Mouse (Mus musculus) liver, embryonic 16.5 days (tissue): ENCODE results near the gene Gpkow. TPM values are rescaled to one million over a fixed set of nuclear protein-coding genes. Genes with fewer than 3 reads are reported as not detected.

Experiments
- ATAC-seq: fragments of 200-750 bp; cut with Nextera tagmentation; 2 replicates; pipeline ENCODE4 v1.8.0; 2017; ENCODE audit warnings: low read depth, mild to moderate bottlenecking, moderate number of reproducible peaks, moderate library complexity
- H3K27ac ChIP-seq: fragments of 300-500 bp; sonication (generic); 2 replicates; pipeline ENCODE4 v1.5.1; 2014; ENCODE audit warnings: mild to moderate bottlenecking, low read length
- H3K27me3 ChIP-seq: fragments of 300-500 bp; sonication (generic); 2 replicates; pipeline ENCODE4 v1.6.1; 2014; ENCODE audit warnings: low read depth, low read length, mixed read lengths; ENCODE audit not compliant: control insufficient read depth, insufficient read depth
- H3K36me3 ChIP-seq: fragments of 300-500 bp; sonication (generic); 2 replicates; pipeline ENCODE4 v1.6.1; 2014; ENCODE audit warnings: mild to moderate bottlenecking; ENCODE audit not compliant: control insufficient read depth, insufficient read depth
- H3K4me1 ChIP-seq: fragments of 300-500 bp; sonication (generic); 2 replicates; pipeline ENCODE4 v1.6.1; 2014; ENCODE audit warnings: low read depth, low read length, mixed read lengths; ENCODE audit not compliant: control insufficient read depth
- H3K4me2 ChIP-seq: fragments of 300-500 bp; sonication (generic); 2 replicates; pipeline ENCODE4 v1.6.1; 2014; ENCODE audit warnings: low read depth, low read length, mixed read lengths
- H3K4me3 ChIP-seq: fragments of 300-500 bp; sonication (generic); 2 replicates; pipeline ENCODE4 v1.5.1; 2014; ENCODE audit warnings: low read depth, mild to moderate bottlenecking, low read length
- H3K9ac ChIP-seq: fragments of 300-500 bp; sonication (generic); 2 replicates; pipeline ENCODE4 v1.6.1; 2014; ENCODE audit warnings: low read depth, low read length
- H3K9me3 ChIP-seq: fragments of 300-500 bp; sonication (generic); replicated peaks from 2 replicates; pipeline ENCODE4 v1.6.1; 2016; ENCODE audit warnings: low read length; ENCODE audit not compliant: control insufficient read depth
- WGBS: fragments of 180-500 bp; shearing (Covaris S2); extraction: QIAGEN DNeasy Blood & Tissue Kit; methylation state at CpG from one replicate; pipeline ENCODE4 v1.1.7; 2014; ENCODE audit not compliant: insufficient replicate concordance; 5-methylcytosine and 5-hydroxymethylcytosine counted together
- polyA plus RNA-seq: library from polyadenylated mRNA; unstranded; fragments of >200 nt; fragmentation: Nextera tagmentation; extraction: Ambion mirVana; gene quantifications from 2 replicates; pipeline ENCODE4 v1.2.1, GENCODE M21; 2015

Gpkow gene
- polyA plus RNA-seq, 1 experiment from 2014 or later: 14.0 TPM

- 37% methylated on average over 4 of the region's 4 CpGs for WGBS
- Histone ChIP-seq H3K36me3 (peaks cover 5% of the 10 kb centered on the region; the same call in 1 of the 2 replicates), H3K27me3 (no peaks in the 10 kb centered on the region), H3K9me3 (no peaks in the 10 kb centered on the region), H3K4me2 (peak overlapping the region; percentile 65), H3K9ac (no peak overlapping the region), H3K27ac (no peak overlapping the region), H3K4me3 (peak overlapping the region; percentile 52), H3K4me1 (no peaks in the 10 kb centered on the region; the same call in 1 of the 2 replicates)
- no peak for ATAC-seq
Measured at GRCm38 (mm10) chrX:7728922-7729265, 32.0 kb downstream of the Gpkow start.

DNA sequence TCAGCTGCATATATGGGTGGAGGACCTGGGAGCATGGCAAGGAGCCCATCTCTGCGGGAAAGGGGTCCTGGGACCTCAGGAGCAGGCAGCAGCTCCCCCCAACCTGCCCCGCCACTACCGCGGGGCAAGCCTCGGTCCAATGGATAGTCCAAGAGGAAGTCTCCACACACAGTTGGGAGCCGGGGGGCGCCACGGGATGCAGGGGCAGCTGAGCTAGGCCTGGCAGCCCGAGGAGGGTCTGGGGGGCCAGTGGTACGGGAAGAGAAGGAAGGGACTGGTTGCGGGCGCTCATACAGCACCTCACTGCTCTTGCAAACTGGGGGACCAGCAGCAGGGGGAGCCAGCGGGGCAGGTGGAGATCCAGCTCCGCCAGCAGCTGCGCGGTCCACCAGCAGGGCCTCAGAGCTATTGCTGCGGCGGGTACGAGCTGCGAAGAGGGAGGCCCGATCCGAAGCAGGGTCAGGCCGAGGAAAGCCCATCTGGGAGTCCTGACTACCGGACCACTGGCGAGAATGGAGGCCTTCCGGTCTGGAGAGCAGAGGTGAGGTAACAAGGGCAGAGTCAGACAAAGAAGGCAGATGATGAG, 36.7 kb downstream of the Gpkow start:
- 29% methylated on average over 26 of the region's 26 CpGs for WGBS
- Histone ChIP-seq H3K4me1 (no peaks in the 10 kb centered on the region; the same call in 1 of the 2 replicates), H3K9me3 (no peaks in the 10 kb centered on the region), H3K27ac (no peak overlapping the region), H3K9ac (peak overlapping the region; percentile 39; the same call in 1 of the 2 replicates), H3K4me3 (no peak overlapping the region), H3K27me3 (no peaks in the 10 kb centered on the region), H3K4me2 (peak overlapping the region; percentile 32; the same call in 1 of the 2 replicates), H3K36me3 (no peaks in the 10 kb centered on the region)
- peak; percentile 48; the same call in 1 of the 2 replicates for ATAC-seq

DNA sequence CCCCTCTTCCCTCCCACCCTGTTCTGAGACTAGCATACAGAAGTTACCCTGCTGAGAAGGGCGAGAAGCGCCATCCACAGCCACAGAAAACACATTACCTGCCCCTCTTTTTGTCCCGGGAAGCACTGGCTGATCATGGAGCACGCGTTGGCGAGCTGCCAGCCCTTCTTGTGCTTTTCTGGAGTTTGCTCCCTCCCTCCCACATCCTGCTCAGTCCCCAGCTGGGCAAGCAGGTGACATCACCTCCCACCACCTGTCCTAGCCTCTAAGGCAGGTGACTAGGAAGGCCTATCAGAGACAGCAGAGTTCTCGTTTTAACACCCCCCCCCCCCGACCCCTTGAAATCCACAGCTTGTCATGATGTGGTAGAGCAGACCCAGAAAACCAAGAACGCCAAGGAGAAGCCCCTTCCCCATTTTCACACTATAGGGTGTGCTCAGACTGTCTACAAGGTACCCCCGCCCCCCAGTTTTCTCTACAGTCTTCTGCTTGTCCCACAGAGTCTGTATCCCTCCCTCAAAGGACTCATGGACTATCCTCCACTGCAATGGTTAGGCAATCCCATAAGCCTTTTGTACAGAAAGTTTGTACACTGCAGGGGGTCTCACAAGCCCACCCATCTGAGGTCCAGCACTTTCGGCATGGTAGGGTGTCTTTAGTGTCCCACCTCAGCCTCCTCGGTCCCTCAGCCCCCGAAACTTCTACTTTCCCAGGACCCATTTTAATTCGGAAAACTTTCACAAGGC, 42.6 kb downstream of the Gpkow start:
- ATAC-seq: peak; percentile 78

GRCm38 (mm10) chrX:7740082-7740819, 43.3 kb downstream of the Gpkow start:
- 57% methylated on average over 10 of the region's 10 CpGs for WGBS
- Histone ChIP-seq H3K4me2 (no peak overlapping the region), H3K4me1 (no peaks in the 10 kb centered on the region; the same call in 1 of the 2 replicates), H3K27me3 (no peaks in the 10 kb centered on the region), H3K27ac (no peak overlapping the region), H3K9ac (no peak overlapping the region), H3K36me3 (no peaks in the 10 kb centered on the region), H3K9me3 (no peaks in the 10 kb centered on the region), H3K4me3 (no peak overlapping the region)
- peak; percentile 58 for ATAC-seq

More for the DNA sequence above, 42.6 kb downstream of the Gpkow start:
- WGBS: 52% methylated on average over 14 of the region's 14 CpGs
- H3K9ac ChIP-seq: no peak overlapping the region
- no peaks in the 10 kb centered on the region for H3K36me3 ChIP-seq
- no peak overlapping the region for H3K4me2 ChIP-seq
- H3K27me3 ChIP-seq: no peaks in the 10 kb centered on the region
- no peaks in the 10 kb centered on the region; the same call in 1 of the 2 replicates for H3K4me1 ChIP-seq
- no peaks in the 10 kb centered on the region for H3K9me3 ChIP-seq
- H3K4me3 ChIP-seq: no peak overlapping the region
- H3K27ac ChIP-seq: no peak overlapping the region

DNA sequence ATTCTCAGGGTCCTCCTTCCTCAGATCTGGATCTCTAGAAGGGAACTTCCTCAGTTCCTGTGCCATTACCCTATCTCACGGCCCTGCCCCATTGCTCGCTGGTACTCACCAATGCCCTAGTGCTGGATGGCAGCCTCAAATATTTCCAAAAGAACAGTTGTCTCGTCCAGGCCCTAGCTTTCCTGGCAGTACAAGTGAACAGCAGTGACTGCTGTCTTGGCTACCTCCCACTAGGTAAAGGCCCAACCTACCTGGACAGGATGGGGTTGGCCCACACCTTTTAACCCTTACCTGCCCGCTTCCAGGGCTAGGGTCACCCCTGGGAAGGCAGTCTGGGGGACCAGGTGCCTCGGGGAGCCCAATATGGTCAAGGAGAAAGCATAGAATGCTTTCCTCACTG, 44.2 kb downstream of the Gpkow start:
- Histone ChIP-seq H3K27ac (no peak overlapping the region), H3K4me2 (no peak overlapping the region), H3K4me1 (no peaks in the 10 kb centered on the region; the same call in 1 of the 2 replicates), H3K36me3 (no peaks in the 10 kb centered on the region), H3K27me3 (no peaks in the 10 kb centered on the region), H3K9ac (no peak overlapping the region), H3K9me3 (no peaks in the 10 kb centered on the region), H3K4me3 (peak overlapping the region; percentile 8; the same call in 1 of the 2 replicates)
- 44% methylated on average over 5 of the region's 5 CpGs for whole genome bisulfite sequencing
- no peak for ATAC-seq

DNA sequence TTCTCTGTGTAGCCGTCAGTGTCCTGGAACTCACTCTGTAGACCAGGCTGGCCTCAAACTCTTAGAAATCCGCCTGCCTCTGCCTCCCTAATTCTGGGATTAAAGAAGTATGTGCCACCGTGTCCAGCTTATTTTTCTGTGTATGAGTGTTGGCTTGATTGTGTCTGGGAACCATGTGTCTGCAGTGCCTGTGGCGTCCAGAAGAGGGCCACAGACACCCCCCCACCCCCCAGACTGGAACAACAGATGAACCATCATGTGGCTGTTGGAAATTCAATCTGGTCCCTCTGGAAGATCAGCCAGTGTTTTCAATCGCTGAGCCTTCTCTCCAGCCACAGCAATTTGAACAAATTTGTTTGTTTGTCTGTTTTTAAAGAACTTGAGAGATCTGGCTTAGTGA, 46.5 kb downstream of the Gpkow start:
- WGBS: 47% methylated on average over 5 of the region's 5 CpGs
- Histone ChIP-seq H3K4me3 (no peak overlapping the region), H3K4me1 (no peaks in the 10 kb centered on the region; the same call in 1 of the 2 replicates), H3K4me2 (no peak overlapping the region), H3K36me3 (no peaks in the 10 kb centered on the region), H3K9ac (no peak overlapping the region), H3K9me3 (no peaks in the 10 kb centered on the region), H3K27me3 (no peaks in the 10 kb centered on the region), H3K27ac (no peak overlapping the region)
- no peak for ATAC-seq

DNA sequence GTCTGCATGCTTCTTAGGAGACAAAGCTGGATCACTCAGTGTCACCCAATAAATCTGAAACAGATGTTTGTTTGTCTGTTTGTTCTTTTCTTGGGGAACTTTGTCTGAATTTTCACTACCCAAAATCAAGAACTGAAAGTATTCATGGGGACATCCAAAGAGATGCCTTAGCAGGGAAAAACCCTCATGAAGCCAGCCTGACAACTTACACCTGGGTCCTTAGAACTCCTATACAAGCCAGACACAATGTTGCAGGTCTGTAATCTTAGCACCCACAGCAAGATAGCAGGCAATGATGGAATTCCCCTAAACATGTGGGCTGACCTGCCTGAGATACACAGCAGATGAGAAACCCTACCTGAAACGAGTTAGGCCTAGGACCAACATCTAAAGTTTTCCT, 48.0 kb downstream of the Gpkow start:
- WGBS: 31% methylated on average over 1 of the region's 1 CpGs
- no peak for ATAC-seq
- Histone ChIP-seq H3K36me3 (no peaks in the 10 kb centered on the region), H3K4me1 (no peaks in the 10 kb centered on the region; the same call in 1 of the 2 replicates), H3K9me3 (no peaks in the 10 kb centered on the region), H3K9ac (no peak overlapping the region), H3K4me3 (no peak overlapping the region), H3K4me2 (no peak overlapping the region), H3K27ac (no peak overlapping the region), H3K27me3 (no peaks in the 10 kb centered on the region)

DNA sequence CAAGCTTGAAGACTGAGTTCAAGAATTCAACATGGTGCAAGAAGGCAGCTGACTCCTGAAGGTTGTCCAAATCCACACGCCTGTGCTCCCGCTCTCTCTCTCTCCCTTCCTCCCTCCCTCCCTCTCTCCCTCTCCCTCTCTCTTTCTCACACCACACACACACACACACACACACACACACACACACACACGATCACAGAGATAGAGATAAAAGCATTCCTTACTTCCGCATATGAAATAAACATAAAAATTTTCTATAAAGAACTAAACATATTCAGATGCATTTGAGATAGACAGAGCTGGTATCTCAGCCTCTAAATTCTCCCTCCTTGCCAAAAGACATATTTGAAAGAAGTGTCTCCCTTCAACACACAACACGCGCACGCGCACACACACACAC, 48.5 kb downstream of the Gpkow start:
- no peaks in the 10 kb centered on the region for H3K36me3 ChIP-seq
- no peak for ATAC-seq
- no peaks in the 10 kb centered on the region for H3K9me3 ChIP-seq
- H3K27ac ChIP-seq: no peak overlapping the region
- no peaks in the 10 kb centered on the region for H3K27me3 ChIP-seq
- H3K4me2 ChIP-seq: no peak overlapping the region
- H3K4me1 ChIP-seq: no peaks in the 10 kb centered on the region; the same call in 1 of the 2 replicates
- no peak overlapping the region for H3K9ac ChIP-seq
- 79% methylated on average over 8 of the region's 8 CpGs for WGBS
- H3K4me3 ChIP-seq: no peak overlapping the region
